Mouse (Mus musculus): ENCODE results near the gene Nbeal2.

GRCm38 (mm10) chr9:110696427-110696826 lies 42.5 kb upstream of the Nbeal2 start:
- TF ChIP-seq CTCF (IDR thresholded peaks at IDR 0.05; ENCODE audit: borderline replicate concordance, insufficient read depth, low read length) (no peak), POLR2A (IDR thresholded peaks at IDR 0.05; ENCODE audit: low read depth, low read length) (no peak)

All from embryonic fibroblast, embryonic 13.5 days (primary cell).